Mouse (Mus musculus) heart, adult 2 months (tissue): ENCODE data around the gene Hist1h2af.

ENCODE experiments used
- CTCF ChIP-seq: fragments of 200-600 bp; IDR thresholded peaks from 2 replicates; pipeline ENCODE4 v1.8.1; 2022; ENCODE audit warnings: antibody characterized with exemption, mild to moderate bottlenecking, moderate library complexity
- POLR2A ChIP-seq: fragments of 200-500 bp; IDR thresholded peaks from 2 replicates; pipeline ENCODE4 v1.6.1; 2011; ENCODE audit warnings: mild to moderate bottlenecking, low read depth, low read length, control low read depth; ENCODE audit not compliant: insufficient read depth

DNA sequence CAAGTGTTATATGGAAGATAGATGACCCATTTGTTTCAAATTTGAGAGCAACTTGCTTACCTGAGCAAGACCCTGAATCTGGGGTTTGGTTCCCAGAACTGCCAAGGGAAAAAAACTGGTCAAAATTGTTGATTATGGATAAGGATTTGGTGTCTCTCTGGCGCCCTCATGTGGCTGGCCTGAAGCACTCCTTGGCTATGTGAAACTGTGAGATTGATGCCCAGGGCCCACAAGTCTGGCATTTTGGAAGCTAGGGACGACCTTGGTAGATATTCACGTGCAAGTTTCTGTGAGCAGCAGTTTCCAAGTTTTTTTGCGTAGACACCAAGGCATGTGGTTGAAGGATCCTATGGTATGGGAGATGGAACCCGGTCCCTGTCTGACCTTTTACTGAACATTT lies 9.1 kb upstream of the Hist1h2af start:
- peak; percentile 97 for TF ChIP-seq CTCF
- TF ChIP-seq POLR2A = no peak
